Mouse (Mus musculus) effector memory CD4-positive, alpha-beta T cell, adult 5 months (primary cell): ENCODE results near the gene Tcf20. TPM values are rescaled to one million over a fixed set of nuclear protein-coding genes. Genes with fewer than 3 reads are reported as not detected.

Source experiments
- polyA plus RNA-seq: library from polyadenylated mRNA; unstranded; fragments of 100-300 nt; shearing (Covaris generic); gene quantifications from one replicate; pipeline ENCODE4 v1.2.1, GENCODE M21; 2017

Gene Tcf20
- polyA plus RNA-seq = 7.3 TPM

DNA sequence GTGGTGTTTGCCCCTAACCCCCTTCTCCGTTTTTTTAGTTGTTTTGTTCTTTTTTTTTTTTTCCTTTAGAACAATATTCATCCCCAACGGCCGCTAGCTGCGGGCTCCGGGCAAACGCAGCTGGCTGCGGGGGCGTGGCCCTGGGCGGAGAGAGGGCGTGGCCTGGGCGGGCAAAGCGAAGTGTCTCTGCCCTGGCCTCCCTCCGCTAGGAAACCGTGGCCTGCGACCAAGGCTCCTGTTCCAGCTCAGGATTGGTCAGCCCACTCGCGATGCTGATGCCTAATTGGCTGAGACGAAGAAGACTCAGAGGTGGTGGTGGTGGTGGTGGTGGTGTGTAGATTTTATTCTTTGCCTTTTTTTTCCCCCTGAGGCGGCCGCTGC is at the start of gene Tcf20:
Tcf20 (minus strand) TSS at position 141 of the 381 bp plus-strand sequence.

DNA sequence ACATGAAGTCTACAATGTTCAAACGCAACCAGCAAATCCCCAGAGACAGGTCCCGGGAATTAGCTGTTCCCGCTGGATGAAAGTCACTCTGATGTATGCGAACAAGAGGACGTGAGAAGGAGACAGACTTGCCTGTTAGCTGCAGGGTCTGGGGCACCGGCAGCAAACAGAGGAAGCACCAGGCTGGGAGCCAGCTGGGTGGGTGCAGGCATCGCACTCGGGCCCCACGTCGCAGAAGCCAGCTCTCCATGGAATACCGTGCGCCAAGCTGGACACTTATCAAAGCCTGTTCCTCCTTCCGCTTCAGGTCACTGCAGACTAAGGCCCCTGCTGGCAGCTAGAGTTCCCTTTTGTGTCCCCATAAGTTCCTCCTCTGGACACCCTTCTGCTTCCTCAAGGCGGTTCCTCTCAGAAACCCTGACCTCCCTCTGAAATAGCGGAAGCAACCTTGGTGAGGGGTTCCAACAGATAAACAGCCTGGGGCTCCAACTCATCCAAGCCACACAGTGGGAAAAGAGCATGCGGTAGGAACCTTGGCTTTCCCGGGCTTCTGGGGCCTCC is 45.4 kb upstream of the Tcf20 start, which contains the start of gene Nfam1:
Nfam1 (minus strand) TSS at position 326 of the 561 bp plus-strand sequence.

DNA sequence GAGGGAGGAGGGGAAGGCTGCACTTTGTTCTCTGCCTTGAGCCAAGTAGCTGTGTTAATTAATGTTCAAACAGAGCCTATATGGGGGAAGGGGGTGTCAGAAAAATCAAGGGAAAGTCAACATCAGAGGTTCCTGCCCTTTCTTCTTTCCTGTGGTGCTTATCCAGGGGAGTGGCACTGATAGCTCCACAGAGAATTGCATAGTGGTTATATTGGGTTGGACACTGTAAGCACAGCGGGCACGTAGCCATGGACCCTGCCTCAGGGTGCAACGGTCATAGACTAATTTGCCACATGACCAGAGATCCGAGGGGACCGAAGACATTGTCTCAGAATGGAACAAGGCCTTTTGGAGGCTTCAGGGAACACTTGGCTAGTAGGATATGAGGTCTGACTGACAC is 193.4 kb downstream of the Tcf20 start, which contains the start of gene Cyp2d26:
Cyp2d26 (minus strand) TSS at position 18 of the 400 bp plus-strand sequence.

DNA sequence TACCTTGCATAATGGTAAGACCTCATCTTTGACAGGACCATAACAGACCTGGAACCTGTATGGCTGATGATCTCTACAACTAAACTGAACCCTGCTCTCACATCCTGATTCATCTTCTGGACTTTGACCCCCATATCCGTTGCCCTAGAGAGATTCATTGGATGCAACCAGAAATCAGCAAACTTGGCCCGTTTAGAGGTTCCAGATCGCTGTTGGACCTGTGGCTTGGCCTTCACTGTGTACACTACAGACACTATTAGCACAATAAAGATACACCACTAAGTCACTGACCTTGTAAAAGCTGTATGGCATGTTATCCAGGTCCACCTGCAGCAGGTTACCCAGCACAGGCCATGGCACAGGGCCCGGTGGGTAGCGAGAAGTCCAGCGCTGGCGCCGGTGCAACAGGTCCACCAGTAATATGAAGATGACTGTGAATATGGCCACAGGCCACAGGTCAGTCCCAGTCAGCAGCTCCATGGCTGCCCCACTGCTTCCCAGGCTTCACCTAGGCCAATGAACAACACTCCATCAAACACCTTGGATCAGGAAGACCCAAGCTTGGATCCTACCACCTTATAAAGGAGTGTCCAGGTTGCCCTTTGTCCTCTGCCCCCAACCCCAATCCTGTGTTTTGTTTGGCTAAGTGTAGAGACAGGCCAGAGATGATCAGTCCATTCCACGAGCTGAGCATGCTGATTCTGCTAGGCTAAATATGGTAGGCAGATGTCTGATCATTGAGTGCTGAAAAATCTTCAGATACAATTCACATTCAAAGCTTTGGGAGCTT is 223.8 kb downstream of the Tcf20 start, which contains the start of gene Cyp2d40:
Cyp2d40 (minus strand) TSS at position 553 of the 790 bp plus-strand sequence.

Other genes starting within 250 kb of the Tcf20 start
- gene Cyp2d40, start 223.7 kb downstream of the Tcf20 start, polyA plus RNA-seq = not detected
- gene Cyp2d26, start 193.6 kb downstream of the Tcf20 start, polyA plus RNA-seq = not detected
- 0.11 TPM for gene Nfam1, start 45.4 kb upstream of the Tcf20 start, polyA plus RNA-seq
- 51.6 TPM for gene Serhl, start 101.6 kb upstream of the Tcf20 start, polyA plus RNA-seq
- 78.3 TPM for gene Rrp7a, start 134.9 kb upstream of the Tcf20 start, polyA plus RNA-seq
- gene Poldip3, start 161.5 kb upstream of the Tcf20 start, polyA plus RNA-seq = 158 TPM
- 96.1 TPM for gene Cyb5r3, start 184.7 kb upstream of the Tcf20 start, polyA plus RNA-seq